Mouse (Mus musculus): ENCODE results near the gene Ube2e1. TPM values are rescaled to one million over a fixed set of nuclear protein-coding genes. Genes with fewer than 3 reads are reported as not detected.
"Not testable (repeated sequence)": the region's sequence is repeated elsewhere in the genome, so short reads cannot be mapped to it uniquely, and the experiment has no call there.

The Ube2e1 gene
- total and polyA plus RNA-seq, 2 experiments from 2014 or later, result 49.7 to 158 TPM

DNA sequence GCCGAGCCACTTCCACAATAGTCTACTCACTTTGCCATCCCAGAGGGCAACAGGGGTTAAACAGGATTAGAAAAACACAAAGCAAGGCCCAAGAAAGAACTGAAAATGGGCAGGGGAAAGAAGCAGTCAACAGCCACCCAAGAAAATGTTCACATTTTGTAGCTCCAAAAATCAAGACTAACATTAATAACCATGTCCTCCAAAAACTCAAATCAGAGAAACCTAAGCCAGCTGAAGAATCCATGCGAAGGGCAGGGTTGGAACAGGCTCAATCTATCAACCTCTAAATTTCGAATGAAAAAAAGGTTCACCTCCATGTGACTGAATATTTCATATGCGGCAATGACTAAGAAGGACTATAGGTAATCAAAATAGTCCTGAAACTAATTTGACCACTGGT lies 94.3 kb downstream of the Ube2e1 start:
- no peak for DNase-seq
- H3K4me2 ChIP-seq (ENCODE audit: low read depth), result peak overlapping the region; percentile 79
- H3K36me3 ChIP-seq (ENCODE audit: insufficient read depth), result no peaks in the 10 kb centered on the region
- 0 out of 2 replicates have a peak overlapping the region, but pooled peaks have one; percentile 91 for H3K27ac ChIP-seq (ENCODE audit: low read depth, low read length)
- TF ChIP-seq CTCF (IDR thresholded peaks at IDR 0.05; ENCODE audit: low read depth), result no peak
- ATAC-seq, result no peak
- no peaks in the 10 kb centered on the region for H3K9me3 ChIP-seq (ENCODE audit: low read length)
- no peaks in the 10 kb centered on the region for H3K27me3 ChIP-seq (ENCODE audit: insufficient read depth, low read length)
- no peak overlapping the region; the same call in 1 of the 2 replicates for H3K4me3 ChIP-seq (ENCODE audit: low read depth, low read length)
- 45% methylated on average over 4 of the region's 4 CpGs for WGBS
- no peaks in the 10 kb centered on the region for H3K4me1 ChIP-seq (ENCODE audit: insufficient read depth)
- H3K9ac ChIP-seq, result no peak overlapping the region

DNA sequence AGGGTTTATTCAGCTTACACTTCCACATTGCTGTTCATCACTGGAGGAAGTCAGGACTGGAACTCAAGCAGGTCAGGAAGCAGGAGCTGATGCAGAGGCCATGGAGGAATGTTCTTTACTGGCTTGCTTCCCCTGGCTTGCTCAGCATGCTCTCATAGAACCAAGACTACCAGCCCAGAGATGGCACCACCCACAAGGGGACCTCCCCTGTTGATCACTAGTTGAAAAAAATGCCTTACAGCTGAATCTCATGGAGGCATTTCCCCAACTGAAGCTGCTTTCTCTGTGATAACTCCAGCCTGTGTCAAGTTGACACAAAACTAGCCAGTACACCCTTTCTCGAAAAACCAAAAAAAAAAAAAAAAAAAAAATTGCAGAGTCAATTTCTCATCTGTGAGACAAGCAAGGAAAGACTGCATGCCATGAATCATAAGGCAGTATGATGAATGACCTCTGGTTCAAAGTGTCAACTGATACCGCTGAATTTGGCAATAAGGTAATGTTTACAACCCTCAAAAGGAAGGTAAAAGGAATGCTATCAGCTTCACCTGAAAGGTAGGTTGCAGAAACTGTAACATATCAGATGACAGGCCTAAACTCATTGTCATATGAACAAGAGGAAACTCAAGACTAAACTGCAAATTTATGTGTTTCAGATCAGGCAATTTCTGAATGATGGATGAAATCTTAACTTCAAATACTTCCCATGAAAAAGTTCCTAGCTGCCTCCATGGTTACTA lies 95.0 kb downstream of the Ube2e1 start:
- not testable (repeated sequence) for ATAC-seq; H3K27me3 ChIP-seq (ENCODE audit: insufficient read depth, low read length); H3K9ac ChIP-seq; H3K36me3 ChIP-seq (ENCODE audit: insufficient read depth); H3K9me3 ChIP-seq (ENCODE audit: low read length); H3K4me1 ChIP-seq (ENCODE audit: insufficient read depth); H3K4me2 ChIP-seq (ENCODE audit: low read depth); DNase-seq; H3K27ac ChIP-seq (ENCODE audit: low read depth, low read length); H3K4me3 ChIP-seq (ENCODE audit: low read depth, low read length)
- 91% methylated on average over 2 of the region's 2 CpGs for WGBS

GRCm38 (mm10) chr14:18233981-18234960 lies 97.4 kb downstream of the Ube2e1 start:
- H3K4me3 ChIP-seq (ENCODE audit: low read depth, low read length), result no peak overlapping the region
- no peak for TF ChIP-seq CTCF (IDR thresholded peaks at IDR 0.05; ENCODE audit: low read depth)
- H3K9ac ChIP-seq, result no peak overlapping the region
- 60% methylated on average over 5 of the region's 5 CpGs for WGBS
- no peaks in the 10 kb centered on the region for H3K9me3 ChIP-seq (ENCODE audit: low read length)
- H3K27ac ChIP-seq (ENCODE audit: low read depth, low read length), result no peak overlapping the region
- H3K36me3 ChIP-seq (ENCODE audit: insufficient read depth), result no peaks in the 10 kb centered on the region
- H3K4me2 ChIP-seq (ENCODE audit: low read depth), result no peak overlapping the region
- no peaks in the 10 kb centered on the region for H3K27me3 ChIP-seq (ENCODE audit: insufficient read depth, low read length)
- ATAC-seq (no peak), DNase-seq (no peak)
- no peaks in the 10 kb centered on the region for H3K4me1 ChIP-seq (ENCODE audit: insufficient read depth)

GRCm38 (mm10) chr14:18233076-18233475 lies 98.6 kb downstream of the Ube2e1 start:
- no peak overlapping the region for H3K4me3 ChIP-seq (ENCODE audit: low read depth, low read length)
- H3K4me1 ChIP-seq (ENCODE audit: insufficient read depth), result no peaks in the 10 kb centered on the region
- DNase-seq, result no peak
- H3K9ac ChIP-seq, result no peak overlapping the region
- H3K4me2 ChIP-seq (ENCODE audit: low read depth), result no peak overlapping the region
- no peaks in the 10 kb centered on the region for H3K36me3 ChIP-seq (ENCODE audit: insufficient read depth)
- no peak for ATAC-seq
- H3K9me3 ChIP-seq (ENCODE audit: low read length), result no peaks in the 10 kb centered on the region
- H3K27me3 ChIP-seq (ENCODE audit: insufficient read depth, low read length), result no peaks in the 10 kb centered on the region
- WGBS, result 72% methylated on average over 2 of the region's 2 CpGs
- TF ChIP-seq CTCF (IDR thresholded peaks at IDR 0.05; ENCODE audit: low read depth), result no peak
- H3K27ac ChIP-seq (ENCODE audit: low read depth, low read length), result no peak overlapping the region

Other genes starting within 250 kb of the Ube2e1 start
- 21.1 and 24.4 TPM in 2 replicates for gene Nr1d2, start 92.7 kb downstream of the Ube2e1 start, total RNA-seq (2014; rRNA removed)
- gene Nr1d2, start 92.7 kb downstream of the Ube2e1 start, polyA plus RNA-seq (2015; fragmentation: Nextera tagmentation; extraction: Ambion mirVana), result 5.6 and 7.1 TPM in 2 replicates
- 19.2 and 23.8 TPM in 2 replicates for gene Nkiras1, start 60.7 kb downstream of the Ube2e1 start, total RNA-seq (2014; rRNA removed)
- gene Nkiras1, start 60.7 kb downstream of the Ube2e1 start, polyA plus RNA-seq (2015; fragmentation: Nextera tagmentation; extraction: Ambion mirVana), result 47.1 and 54.9 TPM in 2 replicates
- 701 and 898 TPM in 2 replicates for gene Rpl15, start 60.5 kb downstream of the Ube2e1 start, total RNA-seq (2014; rRNA removed)
- 300 and 371 TPM in 2 replicates for gene Rpl15, start 60.5 kb downstream of the Ube2e1 start, polyA plus RNA-seq (2015; fragmentation: Nextera tagmentation; extraction: Ambion mirVana)

All from forebrain, postnatal 0 days (tissue).